Mouse (Mus musculus): ENCODE results near the gene Lmf1. TPM values are rescaled to one million over a fixed set of nuclear protein-coding genes. Genes with fewer than 3 reads are reported as not detected.

Gene Lmf1
- polyA plus RNA-seq, 1 experiment from 2014 or later = 34.9 TPM

GRCm38 (mm10) chr17:25665891-25666290 is 87.0 kb downstream of the Lmf1 start:
- H3K36me3 ChIP-seq (ENCODE audit: control insufficient read depth, insufficient read depth, low read length) = no peaks in the 10 kb centered on the region
- H3K9ac ChIP-seq (ENCODE audit: low read depth, low read length) = no peak overlapping the region
- no peak for ATAC-seq (replicated peaks; ENCODE audit: insufficient number of reproducible peaks, low FRiP score, low TSS enrichment)
- no peak overlapping the region for H3K4me3 ChIP-seq (ENCODE audit: low read depth, low read length)
- peaks cover 6% of the 10 kb centered on the region for H3K4me1 ChIP-seq (ENCODE audit: control insufficient read depth, insufficient read depth, low read length)
- peaks cover 6% of the 10 kb centered on the region for H3K27me3 ChIP-seq (ENCODE audit: control insufficient read depth, insufficient read depth, low read length)
- no peaks in the 10 kb centered on the region for H3K9me3 ChIP-seq (replicated peaks; ENCODE audit: control insufficient read depth, low read length)
- H3K27ac ChIP-seq (ENCODE audit: low read depth, low read length) = no peak overlapping the region
- H3K4me2 ChIP-seq = no peak overlapping the region
- 71% methylated on average over 8 of the region's 8 CpGs for WGBS (ENCODE audit: insufficient replicate concordance)

GRCm38 (mm10) chr17:25668481-25669055 is 89.7 kb downstream of the Lmf1 start:
- ATAC-seq (replicated peaks; ENCODE audit: insufficient number of reproducible peaks, low FRiP score, low TSS enrichment) = no peak
- Histone ChIP-seq H3K9ac (ENCODE audit: low read depth, low read length) (no peak overlapping the region), H3K27me3 (ENCODE audit: control insufficient read depth, insufficient read depth, low read length) (peaks cover 10% of the 10 kb centered on the region), H3K4me3 (ENCODE audit: low read depth, low read length) (no peak overlapping the region), H3K9me3 (replicated peaks; ENCODE audit: control insufficient read depth, low read length) (no peaks in the 10 kb centered on the region), H3K4me1 (ENCODE audit: control insufficient read depth, insufficient read depth, low read length) (peaks cover under 1% of the 10 kb centered on the region; the same call in 1 of the 2 replicates), H3K36me3 (ENCODE audit: control insufficient read depth, insufficient read depth, low read length) (no peaks in the 10 kb centered on the region), H3K4me2 (no peak overlapping the region), H3K27ac (ENCODE audit: low read depth, low read length) (no peak overlapping the region)
- WGBS (ENCODE audit: insufficient replicate concordance) = 54% methylated on average over 7 of the region's 7 CpGs

GRCm38 (mm10) chr17:25672982-25673381 is 94.1 kb downstream of the Lmf1 start:
- no peaks in the 10 kb centered on the region for H3K9me3 ChIP-seq (replicated peaks; ENCODE audit: control insufficient read depth, low read length)
- no peak overlapping the region for H3K4me3 ChIP-seq (ENCODE audit: low read depth, low read length)
- H3K4me1 ChIP-seq (ENCODE audit: control insufficient read depth, insufficient read depth, low read length) = no peaks in the 10 kb centered on the region
- H3K9ac ChIP-seq (ENCODE audit: low read depth, low read length) = no peak overlapping the region
- H3K27ac ChIP-seq (ENCODE audit: low read depth, low read length) = no peak overlapping the region
- no peak overlapping the region for H3K4me2 ChIP-seq
- peaks cover 10% of the 10 kb centered on the region for H3K27me3 ChIP-seq (ENCODE audit: control insufficient read depth, insufficient read depth, low read length)
- no peaks in the 10 kb centered on the region for H3K36me3 ChIP-seq (ENCODE audit: control insufficient read depth, insufficient read depth, low read length)
- ATAC-seq (replicated peaks; ENCODE audit: insufficient number of reproducible peaks, low FRiP score, low TSS enrichment) = no peak

- no peaks in the 10 kb centered on the region for H3K36me3 ChIP-seq (ENCODE audit: control insufficient read depth, insufficient read depth, low read length)
- WGBS (ENCODE audit: insufficient replicate concordance) = 66% methylated on average over 6 of the region's 6 CpGs
- H3K9ac ChIP-seq (ENCODE audit: low read depth, low read length) = no peak overlapping the region
- no peak overlapping the region for H3K4me3 ChIP-seq (ENCODE audit: low read depth, low read length)
- H3K4me1 ChIP-seq (ENCODE audit: control insufficient read depth, insufficient read depth, low read length) = no peaks in the 10 kb centered on the region
- ATAC-seq (replicated peaks; ENCODE audit: insufficient number of reproducible peaks, low FRiP score, low TSS enrichment) = no peak
- no peaks in the 10 kb centered on the region for H3K9me3 ChIP-seq (replicated peaks; ENCODE audit: control insufficient read depth, low read length)
- no peak overlapping the region for H3K4me2 ChIP-seq
- no peak overlapping the region for H3K27ac ChIP-seq (ENCODE audit: low read depth, low read length)
- H3K27me3 ChIP-seq (ENCODE audit: control insufficient read depth, insufficient read depth, low read length) = peaks cover 5% of the 10 kb centered on the region; the same call in 1 of the 2 replicates
Observed at GRCm38 (mm10) chr17:25677969-25678368, 99.1 kb downstream of the Lmf1 start.

- 17% methylated on average over 5 of the region's 5 CpGs for WGBS (ENCODE audit: insufficient replicate concordance)
- H3K9ac ChIP-seq (ENCODE audit: low read depth, low read length) = no peak overlapping the region
Observed at GRCm38 (mm10) chr17:25679818-25680217, 100.9 kb downstream of the Lmf1 start.

GRCm38 (mm10) chr17:25681636-25682035 is 102.8 kb downstream of the Lmf1 start:
- Histone ChIP-seq H3K36me3 (ENCODE audit: control insufficient read depth, insufficient read depth, low read length) (no peaks in the 10 kb centered on the region), H3K9me3 (replicated peaks; ENCODE audit: control insufficient read depth, low read length) (no peaks in the 10 kb centered on the region), H3K27ac (ENCODE audit: low read depth, low read length) (no peak overlapping the region), H3K27me3 (ENCODE audit: control insufficient read depth, insufficient read depth, low read length) (peaks cover 5% of the 10 kb centered on the region), H3K9ac (ENCODE audit: low read depth, low read length) (no peak overlapping the region), H3K4me2 (no peak overlapping the region), H3K4me3 (ENCODE audit: low read depth, low read length) (no peak overlapping the region), H3K4me1 (ENCODE audit: control insufficient read depth, insufficient read depth, low read length) (no peaks in the 10 kb centered on the region)
- no peak for ATAC-seq (replicated peaks; ENCODE audit: insufficient number of reproducible peaks, low FRiP score, low TSS enrichment)
- 81% methylated on average over 4 of the region's 4 CpGs for WGBS (ENCODE audit: insufficient replicate concordance)

More at GRCm38 (mm10) chr17:25679818-25680217, 100.9 kb downstream of the Lmf1 start:
- no peak overlapping the region for H3K27ac ChIP-seq (ENCODE audit: low read depth, low read length)
- no peaks in the 10 kb centered on the region for H3K36me3 ChIP-seq (ENCODE audit: control insufficient read depth, insufficient read depth, low read length)
- no peak overlapping the region for H3K4me3 ChIP-seq (ENCODE audit: low read depth, low read length)
- no peaks in the 10 kb centered on the region for H3K4me1 ChIP-seq (ENCODE audit: control insufficient read depth, insufficient read depth, low read length)
- no peak for ATAC-seq (replicated peaks; ENCODE audit: insufficient number of reproducible peaks, low FRiP score, low TSS enrichment)
- no peak overlapping the region for H3K4me2 ChIP-seq
- H3K9me3 ChIP-seq (replicated peaks; ENCODE audit: control insufficient read depth, low read length) = no peaks in the 10 kb centered on the region
- H3K27me3 ChIP-seq (ENCODE audit: control insufficient read depth, insufficient read depth, low read length) = peaks cover 4% of the 10 kb centered on the region

GRCm38 (mm10) chr17:25686323-25686722 is 107.4 kb downstream of the Lmf1 start:
- WGBS (ENCODE audit: insufficient replicate concordance) = 44% methylated on average over 7 of the region's 7 CpGs
- H3K4me2 ChIP-seq = no peak overlapping the region
- no peak overlapping the region for H3K4me3 ChIP-seq (ENCODE audit: low read depth, low read length)

GRCm38 (mm10) chr17:25688922-25689321 is 110.0 kb downstream of the Lmf1 start:
- Histone ChIP-seq H3K9me3 (replicated peaks; ENCODE audit: control insufficient read depth, low read length) (no peaks in the 10 kb centered on the region), H3K36me3 (ENCODE audit: control insufficient read depth, insufficient read depth, low read length) (no peaks in the 10 kb centered on the region), H3K27ac (ENCODE audit: low read depth, low read length) (no peak overlapping the region), H3K4me2 (no peak overlapping the region), H3K9ac (ENCODE audit: low read depth, low read length) (no peak overlapping the region), H3K4me1 (ENCODE audit: control insufficient read depth, insufficient read depth, low read length) (no peaks in the 10 kb centered on the region), H3K27me3 (ENCODE audit: control insufficient read depth, insufficient read depth, low read length) (peaks cover 5% of the 10 kb centered on the region), H3K4me3 (ENCODE audit: low read depth, low read length) (no peak overlapping the region)
- WGBS (ENCODE audit: insufficient replicate concordance) = 73% methylated on average over 4 of the region's 4 CpGs
- ATAC-seq (replicated peaks; ENCODE audit: insufficient number of reproducible peaks, low FRiP score, low TSS enrichment) = no peak

More at GRCm38 (mm10) chr17:25686323-25686722, 107.4 kb downstream of the Lmf1 start:
- Histone ChIP-seq H3K27ac (ENCODE audit: low read depth, low read length) (no peak overlapping the region), H3K4me1 (ENCODE audit: control insufficient read depth, insufficient read depth, low read length) (no peaks in the 10 kb centered on the region), H3K9ac (ENCODE audit: low read depth, low read length) (no peak overlapping the region), H3K27me3 (ENCODE audit: control insufficient read depth, insufficient read depth, low read length) (peaks cover 6% of the 10 kb centered on the region), H3K9me3 (replicated peaks; ENCODE audit: control insufficient read depth, low read length) (no peaks in the 10 kb centered on the region), H3K36me3 (ENCODE audit: control insufficient read depth, insufficient read depth, low read length) (no peaks in the 10 kb centered on the region)
- ATAC-seq (replicated peaks; ENCODE audit: insufficient number of reproducible peaks, low FRiP score, low TSS enrichment) = no peak

- Histone ChIP-seq H3K9ac (ENCODE audit: low read depth, low read length) (no peak overlapping the region), H3K9me3 (replicated peaks; ENCODE audit: control insufficient read depth, low read length) (no peaks in the 10 kb centered on the region), H3K27me3 (ENCODE audit: control insufficient read depth, insufficient read depth, low read length) (peaks cover 6% of the 10 kb centered on the region; the same call in 1 of the 2 replicates), H3K36me3 (ENCODE audit: control insufficient read depth, insufficient read depth, low read length) (no peaks in the 10 kb centered on the region), H3K4me3 (ENCODE audit: low read depth, low read length) (no peak overlapping the region), H3K4me1 (ENCODE audit: control insufficient read depth, insufficient read depth, low read length) (no peaks in the 10 kb centered on the region), H3K27ac (ENCODE audit: low read depth, low read length) (no peak overlapping the region), H3K4me2 (no peak overlapping the region)
- no peak for ATAC-seq (replicated peaks; ENCODE audit: insufficient number of reproducible peaks, low FRiP score, low TSS enrichment)
- WGBS (ENCODE audit: insufficient replicate concordance) = 38% methylated on average over 1 of the region's 1 CpGs
Observed at GRCm38 (mm10) chr17:25696263-25696662, 117.4 kb downstream of the Lmf1 start.
